Mouse (Mus musculus) Patski (cell line): ENCODE measurements around the gene Mat2a. TPM values are rescaled to one million over a fixed set of nuclear protein-coding genes. Genes with fewer than 3 reads are reported as not detected.
A peak's percentile ranks its signal among the peaks of the same experiment; 100 is the strongest.

Experiments used
- ATAC-seq: fragments of 100-300 bp; one replicate; pipeline ENCODE4 v1.8.0; 2021
- CTCF ChIA-PET: fragments of 350-600 bp; sonication (Branson Sonifier 250); formaldehyde crosslinking; loops from one replicate; lab custom pipeline; 2022; ENCODE audit warnings: inconsistent platforms; lab: Charles Lee
- POLR2A ChIA-PET: fragments of 350-600 bp; sonication (Branson Sonifier 250); formaldehyde crosslinking; loops from one replicate; lab custom pipeline; 2022; ENCODE audit warnings: antibody characterized with exemption, inconsistent platforms; lab: Charles Lee
- DNase-seq: peaks from one replicate; pipeline ENCODE4 v3.0.0-alpha.2; 2011; ENCODE audit warnings: low read depth, low spot score
- H3K27me3 ChIP-seq: fragments of 371-371 bp; one replicate; pipeline ENCODE4 v1.5.1; 2021
- CTCF ChIP-seq: fragments of 100-300 bp; IDR thresholded peaks from one replicate; pipeline ENCODE4 v1.5.1; 2021
- in situ Hi-C: fragments of 300-500 bp; cut with MboI; formaldehyde crosslinking; loops from 3 replicates; pipeline ENCODE4 v1.11.1; 2018; ENCODE audit warnings: low pct_unique_long_range_greater_than_20kb, mixed read lengths
- polyA plus RNA-seq: library from polyadenylated mRNA; unstranded; gene quantifications from one replicate; pipeline ENCODE4 v1.2.3, GENCODE M21; 2021

The Mat2a gene
- polyA plus RNA-seq, 1 experiment from 2014 or later, result 181 TPM

- H3K27me3 ChIP-seq, result no peaks in the 10 kb centered on the region
- ATAC-seq (no peak), DNase-seq (no peak)
- in situ Hi-C loops, result no loop called here
- CTCF ChIA-PET, result no interaction called here
- TF ChIP-seq CTCF, result no peak
- POLR2A ChIA-PET, result interaction anchor here (0.7 kb wide), 1 partner anchor 120 kb away, joined by 4 read pairs; no protein-coding TSS in a partner anchor
Observed at GRCm38 (mm10) chr6:72419806-72420205, 19.6 kb downstream of the Mat2a start.

GRCm38 (mm10) chr6:72418279-72418678 is 21.1 kb downstream of the Mat2a start:
- ChIA-PET CTCF (interaction anchor here (1.0 to 1.5 kb wide), 2 partner anchors 11 to 116 kb away, joined by 3 to 5 read pairs; no protein-coding TSS in a partner anchor), POLR2A (interaction anchor here (0.8 kb wide), 1 partner anchor 116 kb away, joined by 3 read pairs; no protein-coding TSS in a partner anchor)
- DNase-seq (no peak), ATAC-seq (no peak)
- in situ Hi-C loops, result no loop called here
- H3K27me3 ChIP-seq, result no peaks in the 10 kb centered on the region
- TF ChIP-seq CTCF, result no peak

GRCm38 (mm10) chr6:72415964-72416772 is 23.2 kb downstream of the Mat2a start:
- no peak for TF ChIP-seq CTCF
- ATAC-seq (no peak), DNase-seq (no peak)
- no peaks in the 10 kb centered on the region for H3K27me3 ChIP-seq
- ChIA-PET POLR2A (no interaction called here), CTCF (interaction anchor here (1.6 to 2.8 kb wide), 3 partner anchors 9 to 17 kb away, joined by 4 to 10 read pairs (median 5); no protein-coding TSS in a partner anchor)
- in situ Hi-C loops, result no loop called here

- DNase-seq (no peak), ATAC-seq (no peak)
- POLR2A ChIA-PET, result no interaction called here
- CTCF ChIA-PET, result interaction anchor here (1.0 to 2.8 kb wide), 6 partner anchors 8 to 115 kb away, joined by 3 to 10 read pairs (median 4); partner anchors contain the start of gene Vamp5
- TF ChIP-seq CTCF, result no peak
- no peaks in the 10 kb centered on the region for H3K27me3 ChIP-seq
- in situ Hi-C loops, result no loop called here
Observed at GRCm38 (mm10) chr6:72415181-72415580, 24.2 kb downstream of the Mat2a start.

- TF ChIP-seq CTCF, result no peak
- no peaks in the 10 kb centered on the region for H3K27me3 ChIP-seq
- CTCF ChIA-PET, result interaction anchor here (1.0 to 2.8 kb wide), 4 partner anchors 11 to 98 kb away, joined by 3 to 10 read pairs (median 4); partner anchors contain the start of gene Vamp5
- DNase-seq (peak; percentile 50), ATAC-seq (peak; percentile 85)
- POLR2A ChIA-PET, result interaction anchor here (0.8 kb wide), 1 partner anchor 19 kb away, joined by 4 read pairs; no protein-coding TSS in a partner anchor
- in situ Hi-C loops, result no loop called here
Observed at GRCm38 (mm10) chr6:72414076-72414756, 25.1 kb downstream of the Mat2a start, which contains the start of gene Ggcx. Gene Ggcx, plus strand, starts transcription at chr6:72414308.

- no peaks in the 10 kb centered on the region for H3K27me3 ChIP-seq
- no peak for TF ChIP-seq CTCF
- CTCF ChIA-PET, result interaction anchor here (0.9 to 1.3 kb wide), 3 partner anchors 21 to 130 kb away, joined by 3 to 4 read pairs (median 4); no protein-coding TSS in a partner anchor
- DNase-seq (no peak), ATAC-seq (no peak)
- in situ Hi-C loops, result no loop called here
- POLR2A ChIA-PET, result no interaction called here
Observed at GRCm38 (mm10) chr6:72410518-72410917, 28.8 kb downstream of the Mat2a start.

- no peaks in the 10 kb centered on the region for H3K27me3 ChIP-seq
- CTCF ChIA-PET, result interaction anchor here (0.9 to 1.8 kb wide), 4 partner anchors 13 to 130 kb away, joined by 3 to 4 read pairs (median 4); no protein-coding TSS in a partner anchor
- ATAC-seq (no peak), DNase-seq (no peak)
- POLR2A ChIA-PET, result no interaction called here
- in situ Hi-C loops, result no loop called here
- peak; percentile 9 for TF ChIP-seq CTCF
Observed at GRCm38 (mm10) chr6:72410003-72410402, 29.4 kb downstream of the Mat2a start.

GRCm38 (mm10) chr6:72409567-72409966 is 29.8 kb downstream of the Mat2a start:
- TF ChIP-seq CTCF, result peak; percentile 68
- ChIA-PET POLR2A (no interaction called here), CTCF (interaction anchor here (0.9 to 1.8 kb wide), 4 partner anchors 9 to 130 kb away, joined by 3 to 7 read pairs (median 4); no protein-coding TSS in a partner anchor)
- in situ Hi-C loops, result loop anchor here (5.0 kb wide), 1 partner anchor 127 kb away; no protein-coding TSS in a partner anchor
- DNase-seq (no peak), ATAC-seq (no peak)
- no peaks in the 10 kb centered on the region for H3K27me3 ChIP-seq

- no peaks in the 10 kb centered on the region for H3K27me3 ChIP-seq
- ATAC-seq, result peak; percentile 91
Observed at GRCm38 (mm10) chr6:72407119-72407518, 32.2 kb downstream of the Mat2a start.

GRCm38 (mm10) chr6:72405356-72405755 is 34.0 kb downstream of the Mat2a start:
- no peak for ATAC-seq
- no peaks in the 10 kb centered on the region for H3K27me3 ChIP-seq
- CTCF ChIA-PET, result no interaction called here
- in situ Hi-C loops, result loop anchor here (5.0 kb wide), 1 partner anchor 123 kb away; no protein-coding TSS in a partner anchor
- POLR2A ChIA-PET, result no interaction called here
- TF ChIP-seq CTCF, result no peak
- DNase-seq, result no peak

More at GRCm38 (mm10) chr6:72407119-72407518, 32.2 kb downstream of the Mat2a start:
- CTCF ChIA-PET, result interaction anchor here (0.6 to 1.3 kb wide), 14 partner anchors 9 to 834 kb away, joined by 3 to 5 read pairs (median 3); no protein-coding TSS in a partner anchor
- TF ChIP-seq CTCF, result peak; percentile 97
- in situ Hi-C loops, result loop anchor here (5.0 kb wide), 1 partner anchor 125 kb away; no protein-coding TSS in a partner anchor
- DNase-seq, result no peak
- POLR2A ChIA-PET, result no interaction called here
